Mouse (Mus musculus) G1E (cell line): ENCODE data around the gene Cuta. TPM values are rescaled to one million over a fixed set of nuclear protein-coding genes. Genes with fewer than 3 reads are reported as not detected.

Source experiments
- ATAC-seq: 2 replicates; pipeline ENCODE4 v1.8.0; 2016; ENCODE audit warnings: mild to moderate bottlenecking; ENCODE audit not compliant: insufficient number of reproducible peaks, poor library complexity, low FRiP score, severe bottlenecking; ENCODE audit errors: extremely low read depth
- DNase-seq: peaks from one replicate; pipeline ENCODE4 v3.0.0; 2012; ENCODE audit warnings: low spot score
- H3K27me3 ChIP-seq: 2 replicates; pipeline ENCODE4 v1.6.1; 2012; ENCODE audit warnings: mild to moderate bottlenecking, low read length, inconsistent platforms; ENCODE audit not compliant: insufficient read depth
- H3K36me3 ChIP-seq: replicated peaks from 2 replicates; pipeline ENCODE3; 2012; ENCODE audit warnings: mild to moderate bottlenecking, inconsistent platforms
- H3K4me1 ChIP-seq: 2 replicates; pipeline ENCODE4 v1.6.1; 2012; ENCODE audit warnings: low read depth, low read length, inconsistent platforms, mixed read lengths; ENCODE audit not compliant: insufficient read depth
- H3K4me3 ChIP-seq: 2 replicates; pipeline ENCODE4 v1.5.1; 2012; ENCODE audit warnings: low read depth, mild to moderate bottlenecking, inconsistent platforms, low read length, moderate library complexity, mixed read lengths
- H3K9me3 ChIP-seq: replicated peaks from 2 replicates; pipeline ENCODE4 v1.6.1; 2012; ENCODE audit warnings: inconsistent platforms
- CTCF ChIP-seq: IDR thresholded peaks from 2 replicates; pipeline ENCODE4 v1.5.1; 2012; ENCODE audit warnings: low read depth, low read length, inconsistent platforms, mixed read lengths
- GATA1 ChIP-seq: IDR thresholded peaks from 2 replicates; pipeline ENCODE4 v1.6.1; 2012; ENCODE audit warnings: borderline replicate concordance, low read length, inconsistent platforms, mixed read lengths
- GATA2 ChIP-seq: IDR thresholded peaks from 2 replicates; pipeline ENCODE4 v1.6.1; 2012; ENCODE audit warnings: low read depth, low read length, inconsistent platforms, borderline replicate concordance
- POLR2AphosphoS5 ChIP-seq: IDR thresholded peaks from 2 replicates; pipeline ENCODE4 v1.6.1; 2012; ENCODE audit warnings: low read depth, low read length, inconsistent platforms; ENCODE audit not compliant: insufficient replicate concordance
- TAL1 ChIP-seq: conservative IDR thresholded peaks from 2 replicates; pipeline ENCODE4 v1.6.1; 2012; ENCODE audit warnings: low read depth, low read length, inconsistent platforms, mixed read lengths
- polyA plus RNA-seq: library from polyadenylated mRNA; stranded (reverse); fragments of >175 nt; gene quantifications from 2 replicates; pipeline ENCODE4 v1.2.3, GENCODE M21; 2012
- total RNA-seq, 2 experiments: library from RNA; stranded (forward) in 1 of 2; stranded (reverse) in 1 of 2; fragments of 200-1000 nt in 1 of 2; fragments of >200 nt in 1 of 2; fragmentation: Nextera tagmentation in 1 of 2; gene quantifications; 2 replicates each; pipeline ENCODE4 v1.2.3; 2014 to 2017

Gene Cuta
- total and polyA plus RNA-seq, 3 experiments, result 190 to 563 (median 319) TPM

GRCm38 (mm10) chr17:26947231-26948100 lies 8.1 kb upstream of the Cuta start:
- ATAC-seq, result no peak
- Histone ChIP-seq H3K4me1 (peaks cover 65% of the 10 kb centered on the region), H3K4me3 (no peak overlapping the region), H3K36me3 (peaks cover 48% of the 10 kb centered on the region), H3K9me3 (no peaks in the 10 kb centered on the region), H3K27me3 (peaks cover 13% of the 10 kb centered on the region)
- TF ChIP-seq POLR2AphosphoS5 (no peak), TAL1 (no peak), GATA2 (no peak), GATA1 (no peak), CTCF (no peak)
- no peak for DNase-seq

DNA sequence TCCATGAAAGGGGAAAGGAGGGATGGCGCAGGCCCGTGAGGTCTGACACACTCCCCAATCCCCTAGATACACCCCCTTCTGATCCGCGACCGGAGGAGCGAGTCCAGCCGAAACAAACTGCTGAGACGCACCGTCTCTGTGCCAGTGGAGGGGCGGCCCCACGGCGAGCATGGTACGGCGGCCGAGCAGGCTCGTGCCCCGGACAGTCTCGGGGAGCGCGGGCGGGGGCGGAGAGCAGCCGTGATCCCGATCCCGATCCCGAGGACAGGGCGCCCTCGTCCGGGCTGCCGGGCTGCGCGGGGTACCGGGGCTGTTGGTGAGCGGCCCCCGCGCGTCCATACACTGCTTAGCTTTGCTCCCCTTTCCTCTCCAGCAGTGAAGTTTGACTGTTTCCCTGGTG lies 7.2 kb upstream of the Cuta start:
- Histone ChIP-seq H3K4me1 (peaks cover 66% of the 10 kb centered on the region), H3K27me3 (peaks cover 13% of the 10 kb centered on the region), H3K36me3 (peaks cover 40% of the 10 kb centered on the region), H3K4me3 (no peak overlapping the region), H3K9me3 (no peaks in the 10 kb centered on the region)
- no peak for DNase-seq
- ATAC-seq, result no peak
- no peak for TF ChIP-seq CTCF
- TF ChIP-seq POLR2AphosphoS5, result no peak
- no peak for TF ChIP-seq GATA2
- TF ChIP-seq TAL1, result no peak
- no peak for TF ChIP-seq GATA1

GRCm38 (mm10) chr17:26945824-26946495 lies 6.6 kb upstream of the Cuta start:
- DNase-seq (no peak), ATAC-seq (no peak)
- Histone ChIP-seq H3K36me3 (peaks cover 37% of the 10 kb centered on the region), H3K4me1 (peaks cover 66% of the 10 kb centered on the region), H3K9me3 (no peaks in the 10 kb centered on the region), H3K27me3 (peaks cover 13% of the 10 kb centered on the region), H3K4me3 (no peak overlapping the region)
- TF ChIP-seq POLR2AphosphoS5 (no peak), GATA2 (no peak), CTCF (no peak), TAL1 (no peak), GATA1 (no peak)

DNA sequence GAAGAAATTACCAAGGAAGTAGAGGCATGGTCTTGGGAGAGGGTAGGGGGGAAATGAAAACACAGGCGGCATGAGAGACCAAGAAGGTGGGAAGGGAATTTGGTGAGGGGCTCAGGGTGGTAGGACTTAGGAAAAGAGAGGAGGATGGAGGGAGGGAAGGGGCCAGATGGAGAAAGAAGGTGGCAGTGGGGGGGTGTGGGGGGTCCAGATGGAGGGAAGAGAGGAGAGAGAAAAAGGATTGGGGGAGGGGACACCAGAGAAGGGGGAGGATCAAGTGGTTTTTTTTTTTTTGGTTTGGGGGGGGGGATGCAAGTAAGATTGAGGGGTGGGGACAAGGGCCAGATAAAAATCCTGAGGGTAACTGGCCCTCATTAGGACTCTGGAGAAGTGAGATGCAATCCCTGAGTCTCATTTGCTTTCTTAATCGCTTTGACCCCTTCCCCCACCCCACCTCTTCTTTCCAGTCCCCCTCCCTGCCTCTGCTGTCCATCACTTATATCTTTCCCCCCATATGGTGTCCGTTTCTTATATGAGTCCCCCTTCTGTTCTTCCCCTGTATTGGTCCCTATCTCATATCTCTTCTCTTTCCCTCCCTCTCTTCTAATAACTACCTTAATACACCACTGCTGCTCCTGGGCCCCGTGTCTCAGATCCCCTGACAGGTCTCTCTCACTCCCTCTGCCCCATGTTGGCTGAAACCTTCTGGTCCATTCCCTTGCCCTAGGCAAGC lies 2.6 kb upstream of the Cuta start:
- Histone ChIP-seq H3K9me3 (no peaks in the 10 kb centered on the region), H3K4me1 (peaks cover 65% of the 10 kb centered on the region), H3K27me3 (no peaks in the 10 kb centered on the region; the same call in none of the 2 replicates), H3K36me3 (peaks cover 40% of the 10 kb centered on the region), H3K4me3 (peak overlapping the region; percentile 68)
- ATAC-seq (no peak), DNase-seq (no peak)
- no peak for TF ChIP-seq GATA1
- TF ChIP-seq POLR2AphosphoS5, result no peak
- no peak for TF ChIP-seq GATA2
- no peak for TF ChIP-seq TAL1
- TF ChIP-seq CTCF, result no peak

GRCm38 (mm10) chr17:26941031-26941789 lies 1.8 kb upstream of the Cuta start, which contains the start of gene Syngap1:
Syngap1 (plus strand) TSS chr17:26941253.
- no peak for TF ChIP-seq GATA1
- no peak for TF ChIP-seq CTCF
- no peak for TF ChIP-seq POLR2AphosphoS5
- TF ChIP-seq GATA2, result no peak
- TF ChIP-seq TAL1, result no peak
- H3K36me3 ChIP-seq, result peaks cover 41% of the 10 kb centered on the region
- DNase-seq, result no peak
- H3K4me1 ChIP-seq, result peaks cover 69% of the 10 kb centered on the region
- 0 out of 2 replicates have a peak, but pooled peaks have one; percentile 4 for ATAC-seq
- peak within 1 kb of the TSS; percentile 82 for H3K4me3 ChIP-seq
- H3K27me3 ChIP-seq, result no peaks in the 10 kb centered on the region; the same call in 1 of the 2 replicates
- no peaks in the 10 kb centered on the region for H3K9me3 ChIP-seq
